Mouse (Mus musculus): Measurements from ENCODE around the gene Tmem89. TPM values are rescaled to one million over a fixed set of nuclear protein-coding genes. Genes with fewer than 3 reads are reported as not detected.

Tmem89 gene
- not detected for polyA plus RNA-seq (2017; shearing (Covaris generic))

GRCm38 (mm10) chr9:108914491-108914890, at the start of gene Tmem89:
Gene Tmem89, plus strand, starts transcription at chr9:108914619.

GRCm38 (mm10) chr9:108936418-108937364, 22.3 kb downstream of the Tmem89 start, which contains the start of gene Uqcrc1:
Gene Uqcrc1, plus strand, starts transcription at chr9:108936633.

GRCm38 (mm10) chr9:108953081-108953636, 38.7 kb downstream of the Tmem89 start, which contains the start of gene Col7a1:
Gene Col7a1, plus strand, starts transcription at chr9:108953586.

Other genes with a start within 250 kb of the Tmem89 start
- gene Prkar2a, start 225.3 kb upstream of the Tmem89 start, polyA plus RNA-seq (2017; shearing (Covaris generic)): 11.2 TPM
- gene Ip6k2, start 130.8 kb upstream of the Tmem89 start, polyA plus RNA-seq (2017; shearing (Covaris generic)): 17.6 TPM
- gene Nckipsd, start 106.3 kb upstream of the Tmem89 start, polyA plus RNA-seq (2017; shearing (Covaris generic)): 16.4 TPM
- 0.01 TPM for gene Celsr3, start 88.3 kb upstream of the Tmem89 start, polyA plus RNA-seq (2017; shearing (Covaris generic))
- gene Slc26a6, start 61.3 kb upstream of the Tmem89 start, polyA plus RNA-seq (2017; shearing (Covaris generic)): 19.4 TPM
- 354 TPM for gene Uqcrc1, start 22.0 kb downstream of the Tmem89 start, polyA plus RNA-seq (2017; shearing (Covaris generic))
- 0.14 TPM for gene Col7a1, start 39.0 kb downstream of the Tmem89 start, polyA plus RNA-seq (2017; shearing (Covaris generic))
- gene Ucn2, start 71.4 kb downstream of the Tmem89 start, polyA plus RNA-seq (2017; shearing (Covaris generic)): not detected
- 4.9 TPM for gene Pfkfb4, start 77.2 kb downstream of the Tmem89 start, polyA plus RNA-seq (2017; shearing (Covaris generic))
- gene Shisa5, start 123.9 kb downstream of the Tmem89 start, polyA plus RNA-seq (2017; shearing (Covaris generic)): 4,571 TPM
- 88.7 TPM for gene Trex1, start 145.1 kb downstream of the Tmem89 start, polyA plus RNA-seq (2017; shearing (Covaris generic))
- gene Atrip, start 159.5 kb downstream of the Tmem89 start, polyA plus RNA-seq (2017; shearing (Covaris generic)): 26.6 TPM
- gene Ccdc51, start 167.9 kb downstream of the Tmem89 start, polyA plus RNA-seq (2017; shearing (Covaris generic)): 16.7 TPM
- gene Tma7, start 168.0 kb downstream of the Tmem89 start, polyA plus RNA-seq (2017; shearing (Covaris generic)): 529 TPM
- gene Plxnb1, start 180.8 kb downstream of the Tmem89 start, polyA plus RNA-seq (2017; shearing (Covaris generic)): 2.9 TPM
- gene Fbxw21, start 247.4 kb downstream of the Tmem89 start, polyA plus RNA-seq (2017; shearing (Covaris generic)): not detected

Data from CD4-positive, CD25-positive, alpha-beta regulatory T cell (primary cell).